Mouse (Mus musculus) heart, postnatal 0 days (tissue): ENCODE data around the gene Zbtb8b.

ENCODE experiments used
- CTCF ChIP-seq: IDR thresholded peaks from 2 replicates; pipeline ENCODE4 v1.5.1; 2016; ENCODE audit warnings: antibody characterized with exemption, control low read depth, low read depth
- EP300 ChIP-seq: IDR thresholded peaks from 2 replicates; pipeline ENCODE4 v1.6.1; 2016; ENCODE audit warnings: antibody characterized with exemption, low read depth

DNA sequence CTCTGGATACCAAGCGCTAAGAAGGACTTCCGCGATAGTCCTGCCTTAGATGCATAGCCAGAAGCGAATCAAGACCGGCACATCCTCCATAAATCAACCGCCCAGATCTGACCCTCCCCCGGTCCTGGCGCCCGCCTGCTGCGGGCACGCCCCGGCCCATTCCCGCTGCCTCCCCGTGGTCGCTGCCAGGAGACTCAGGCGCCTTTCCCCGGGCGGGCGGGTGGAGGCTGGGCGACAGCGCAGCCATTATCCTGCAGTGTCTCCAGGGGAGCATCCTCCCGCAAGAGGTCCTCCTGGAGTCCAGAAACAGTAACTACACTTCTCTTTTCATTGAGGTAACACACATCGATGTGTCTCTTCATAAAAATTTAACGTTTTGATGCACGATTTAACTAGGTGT is 34.2 kb downstream of the Zbtb8b start:
- TF ChIP-seq CTCF (no peak; the same call in 1 of the 2 replicates), EP300 (no peak)
